Mouse (Mus musculus) lung, embryonic 16.5 days (tissue): ENCODE results near the gene Gm17617. TPM values are rescaled to one million over a fixed set of nuclear protein-coding genes. Genes with fewer than 3 reads are reported as not detected.
A peak's percentile ranks its signal among the peaks of the same experiment; 100 is the strongest.

Source experiments
- ATAC-seq: fragments of 200-750 bp; cut with Nextera tagmentation; 2 replicates; pipeline ENCODE4 v1.8.0; 2017; ENCODE audit warnings: low read depth, mild to moderate bottlenecking, moderate library complexity
- H3K27ac ChIP-seq: fragments of 300-500 bp; sonication (generic); 2 replicates; pipeline ENCODE4 v1.5.1; 2014; ENCODE audit warnings: mild to moderate bottlenecking, control low read depth, low read length
- H3K27me3 ChIP-seq: fragments of 300-500 bp; sonication (generic); 2 replicates; pipeline ENCODE4 v1.6.1; 2014; ENCODE audit warnings: low read depth, low read length, mixed read lengths; ENCODE audit not compliant: control insufficient read depth, insufficient read depth
- H3K36me3 ChIP-seq: fragments of 300-500 bp; sonication (generic); 2 replicates; pipeline ENCODE4 v1.6.1; 2014; ENCODE audit warnings: low read length; ENCODE audit not compliant: control insufficient read depth, insufficient read depth
- H3K4me1 ChIP-seq: fragments of 300-500 bp; sonication (generic); replicated peaks from 2 replicates; pipeline ENCODE4 v1.6.1; 2014; ENCODE audit warnings: low read length, mixed read lengths; ENCODE audit not compliant: control insufficient read depth, insufficient read depth
- H3K4me2 ChIP-seq: fragments of 300-500 bp; sonication (generic); 2 replicates; pipeline ENCODE4 v1.6.1; 2014; ENCODE audit warnings: low read depth, low read length, control low read depth
- H3K4me3 ChIP-seq: fragments of 300-500 bp; sonication (generic); 2 replicates; pipeline ENCODE4 v1.5.1; 2014; ENCODE audit warnings: mild to moderate bottlenecking, low read length, control low read depth
- H3K9ac ChIP-seq: fragments of 300-500 bp; sonication (generic); 2 replicates; pipeline ENCODE4 v1.6.1; 2014; ENCODE audit warnings: low read length, control low read depth
- H3K9me3 ChIP-seq: fragments of 300-500 bp; sonication (generic); 2 replicates; pipeline ENCODE4 v1.6.1; 2016; ENCODE audit warnings: low read length; ENCODE audit not compliant: control insufficient read depth
- WGBS: fragments of 180-500 bp; shearing (Covaris S2); extraction: QIAGEN DNeasy Blood & Tissue Kit; methylation state at CpG from one replicate; pipeline ENCODE4 v1.1.7; 2014; 5-methylcytosine and 5-hydroxymethylcytosine counted together
- polyA plus RNA-seq: library from polyadenylated mRNA; unstranded; fragments of >200 nt; fragmentation: Nextera tagmentation; extraction: Ambion mirVana; gene quantifications from 2 replicates; pipeline ENCODE4 v1.2.1, GENCODE M21; 2015

Gene Gm17617
- polyA plus RNA-seq, 1 experiment from 2014 or later, result not detected

DNA sequence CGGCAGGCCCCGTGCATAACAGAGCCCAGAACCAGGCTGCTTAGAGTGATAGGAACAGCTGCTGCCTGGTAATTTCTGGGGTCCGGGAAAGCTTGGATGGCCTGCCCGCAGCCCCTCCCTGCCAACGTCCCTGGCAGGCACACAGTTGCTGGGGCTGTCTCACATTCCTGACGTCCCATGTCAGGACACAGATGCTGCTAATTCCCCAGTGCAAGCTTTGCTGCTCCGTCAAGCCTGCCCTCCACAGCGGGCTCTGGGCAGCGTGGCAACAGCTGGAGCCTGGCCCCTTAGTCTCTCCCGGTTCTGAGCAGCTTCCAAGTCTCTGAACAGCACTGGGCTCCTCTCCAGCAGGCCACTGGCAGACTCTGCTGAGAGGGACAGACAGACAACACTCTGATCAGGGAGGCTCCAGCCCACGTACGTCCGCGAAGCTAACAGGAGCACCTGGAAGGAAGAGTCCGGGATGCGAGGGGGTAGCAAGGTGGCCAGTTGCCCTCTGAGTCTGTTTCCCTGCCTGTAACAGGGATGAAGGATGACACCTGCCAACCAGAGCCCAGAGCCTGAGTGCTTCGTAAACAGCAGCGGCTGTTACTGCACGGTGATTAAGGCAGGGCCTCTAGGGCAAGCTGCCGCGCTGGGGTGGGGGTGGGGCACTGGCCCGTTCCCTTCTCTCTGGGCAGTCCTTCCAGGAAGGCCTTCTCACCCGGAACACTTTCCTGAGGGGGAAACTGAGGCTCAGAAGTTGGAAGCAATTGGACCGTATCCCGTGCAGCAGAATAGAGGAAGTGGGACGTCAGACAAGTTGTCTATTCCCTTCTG is 38.4 kb upstream of the Gm17617 start:
- Histone ChIP-seq H3K27me3 (no peaks in the 10 kb centered on the region), H3K36me3 (no peaks in the 10 kb centered on the region), H3K4me1 (peaks cover 27% of the 10 kb centered on the region), H3K4me2 (peak overlapping the region; percentile 48), H3K4me3 (peak overlapping the region; percentile 19), H3K9ac (peak overlapping the region; percentile 44), H3K27ac (peak overlapping the region; percentile 86), H3K9me3 (peaks cover 4% of the 10 kb centered on the region; the same call in 1 of the 2 replicates)
- WGBS, result 9% methylated on average over 26 of the region's 26 CpGs
- ATAC-seq, result peak; percentile 75

DNA sequence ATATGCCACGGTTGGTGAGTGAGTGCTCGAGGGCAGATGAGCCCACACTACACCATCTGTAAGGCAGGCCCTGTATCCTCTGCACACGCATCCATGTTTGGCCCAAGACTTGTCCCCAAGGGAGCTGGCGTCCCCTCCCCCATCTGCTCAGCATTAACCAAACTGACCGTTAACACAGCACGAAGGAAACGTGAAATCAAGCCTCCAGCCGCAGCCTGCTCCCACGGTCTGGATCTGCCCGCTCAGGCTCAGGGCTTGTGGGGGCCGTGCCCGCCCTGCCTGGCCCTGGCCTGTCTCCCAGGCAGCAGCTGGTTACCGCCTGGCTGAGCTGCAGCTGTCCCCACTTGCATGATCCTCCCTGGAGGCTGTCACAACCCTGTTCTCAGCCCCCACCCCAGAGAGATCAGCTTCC is 35.6 kb upstream of the Gm17617 start:
- 66% methylated on average over 13 of the region's 13 CpGs for WGBS
- peaks cover 7% of the 10 kb centered on the region; the same call in 1 of the 2 replicates for H3K36me3 ChIP-seq
- H3K27ac ChIP-seq, result peak overlapping the region; percentile 79
- peak; percentile 88 for ATAC-seq
- no peak overlapping the region for H3K4me3 ChIP-seq
- H3K27me3 ChIP-seq, result no peaks in the 10 kb centered on the region
- H3K4me1 ChIP-seq, result peaks cover 27% of the 10 kb centered on the region
- no peak overlapping the region for H3K9ac ChIP-seq
- H3K4me2 ChIP-seq, result no peak overlapping the region
- peaks cover 4% of the 10 kb centered on the region; the same call in 1 of the 2 replicates for H3K9me3 ChIP-seq

DNA sequence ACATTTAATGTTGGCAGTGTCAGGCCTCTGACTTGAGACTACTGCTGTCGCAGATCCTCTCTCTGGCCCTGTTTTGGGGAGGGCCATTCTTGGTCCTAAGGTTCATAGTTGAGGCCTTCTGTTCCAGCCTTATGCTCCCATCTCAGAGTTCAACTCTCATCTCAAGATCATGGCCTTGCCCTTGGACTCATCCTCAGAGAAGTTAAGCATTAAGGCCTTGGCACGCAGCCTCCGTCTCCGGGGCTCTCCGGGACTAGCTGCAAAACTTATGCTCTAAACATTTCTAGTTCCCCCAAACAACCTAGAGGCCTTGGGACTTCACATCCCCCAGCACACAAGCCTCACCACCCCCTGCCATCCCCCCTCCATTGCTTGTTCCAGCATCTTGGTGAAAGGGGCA is 34.9 kb upstream of the Gm17617 start:
- peaks cover 27% of the 10 kb centered on the region for H3K4me1 ChIP-seq
- ATAC-seq, result no peak
- no peak overlapping the region for H3K4me3 ChIP-seq
- H3K27me3 ChIP-seq, result no peaks in the 10 kb centered on the region
- peak overlapping the region; percentile 79 for H3K27ac ChIP-seq
- H3K36me3 ChIP-seq, result peaks cover 7% of the 10 kb centered on the region; the same call in 1 of the 2 replicates
- H3K4me2 ChIP-seq, result no peak overlapping the region
- 78% methylated on average over 5 of the region's 5 CpGs for WGBS
- peaks cover 4% of the 10 kb centered on the region; the same call in 1 of the 2 replicates for H3K9me3 ChIP-seq
- no peak overlapping the region; the same call in 1 of the 2 replicates for H3K9ac ChIP-seq

DNA sequence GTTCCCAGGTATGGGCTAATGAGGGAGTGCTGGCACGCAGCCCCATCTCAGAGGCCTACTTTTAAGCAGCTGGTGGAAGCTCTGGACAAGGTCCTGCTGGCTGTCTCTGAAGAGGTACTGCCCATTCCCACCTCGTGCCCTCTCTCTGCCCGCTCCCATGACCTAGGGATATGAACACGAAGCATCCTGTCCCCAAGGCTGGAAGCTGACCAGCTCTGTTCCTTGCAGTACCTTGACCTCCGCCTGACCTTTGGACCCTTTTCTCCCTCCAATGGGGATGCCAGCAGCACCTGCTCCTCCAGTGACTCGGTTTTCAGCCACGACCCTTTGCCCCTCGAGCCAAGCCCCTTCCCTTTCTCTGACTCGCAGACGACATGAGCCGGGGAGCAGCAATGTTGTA is 34.5 kb upstream of the Gm17617 start:
- Histone ChIP-seq H3K4me1 (peaks cover 27% of the 10 kb centered on the region), H3K9me3 (peaks cover 4% of the 10 kb centered on the region; the same call in 1 of the 2 replicates), H3K27ac (peak overlapping the region; percentile 79; the same call in 1 of the 2 replicates), H3K4me2 (no peak overlapping the region), H3K27me3 (no peaks in the 10 kb centered on the region), H3K4me3 (no peak overlapping the region), H3K9ac (no peak overlapping the region), H3K36me3 (peaks cover 7% of the 10 kb centered on the region; the same call in 1 of the 2 replicates)
- 71% methylated on average over 11 of the region's 11 CpGs for WGBS
- ATAC-seq, result no peak

DNA sequence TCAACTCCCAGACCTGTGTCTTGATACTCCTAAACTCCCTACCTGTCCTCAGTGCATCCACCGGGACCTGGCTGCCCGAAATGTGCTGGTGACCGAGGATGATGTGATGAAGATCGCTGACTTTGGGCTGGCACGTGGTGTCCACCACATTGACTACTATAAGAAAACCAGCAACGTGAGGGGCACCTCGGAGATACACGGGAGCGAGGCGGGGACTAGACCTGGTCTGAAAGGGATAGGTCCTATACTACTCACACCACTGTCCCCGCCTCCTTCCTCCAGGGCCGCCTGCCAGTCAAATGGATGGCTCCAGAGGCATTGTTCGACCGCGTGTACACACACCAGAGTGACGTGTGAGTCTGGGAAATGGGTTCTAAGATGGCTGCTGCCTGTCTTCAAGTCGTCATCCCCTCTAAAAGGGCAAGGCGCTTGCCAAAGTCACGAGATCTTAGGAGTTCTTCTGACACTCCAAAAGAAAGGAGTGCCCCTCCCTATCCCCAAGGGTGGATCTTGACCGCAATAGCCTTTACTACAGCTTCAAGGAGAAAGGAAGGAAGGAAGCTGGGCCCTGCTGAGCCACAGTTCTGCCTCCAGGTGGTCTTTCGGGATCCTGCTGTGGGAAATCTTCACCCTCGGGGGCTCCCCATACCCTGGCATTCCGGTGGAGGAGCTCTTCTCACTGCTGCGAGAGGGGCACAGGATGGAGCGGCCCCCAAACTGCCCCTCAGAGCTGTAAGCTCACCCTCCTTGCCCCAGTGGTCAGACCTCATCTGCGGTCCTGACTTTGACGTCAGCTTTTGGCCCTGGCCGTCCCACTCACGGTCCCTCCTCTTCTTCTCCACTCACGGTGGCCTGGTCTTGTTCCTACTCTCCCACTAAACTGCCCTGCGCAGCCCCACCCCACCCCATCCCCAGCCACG is 33.7 kb upstream of the Gm17617 start:
- no peak overlapping the region for H3K27ac ChIP-seq
- H3K4me1 ChIP-seq, result peaks cover 21% of the 10 kb centered on the region
- 86% methylated on average over 32 of the region's 32 CpGs for WGBS
- peaks cover 7% of the 10 kb centered on the region; the same call in 1 of the 2 replicates for H3K36me3 ChIP-seq
- H3K4me3 ChIP-seq, result no peak overlapping the region
- H3K27me3 ChIP-seq, result no peaks in the 10 kb centered on the region
- no peak overlapping the region for H3K4me2 ChIP-seq
- no peak overlapping the region for H3K9ac ChIP-seq
- peaks cover 4% of the 10 kb centered on the region; the same call in 1 of the 2 replicates for H3K9me3 ChIP-seq
- ATAC-seq, result no peak

DNA sequence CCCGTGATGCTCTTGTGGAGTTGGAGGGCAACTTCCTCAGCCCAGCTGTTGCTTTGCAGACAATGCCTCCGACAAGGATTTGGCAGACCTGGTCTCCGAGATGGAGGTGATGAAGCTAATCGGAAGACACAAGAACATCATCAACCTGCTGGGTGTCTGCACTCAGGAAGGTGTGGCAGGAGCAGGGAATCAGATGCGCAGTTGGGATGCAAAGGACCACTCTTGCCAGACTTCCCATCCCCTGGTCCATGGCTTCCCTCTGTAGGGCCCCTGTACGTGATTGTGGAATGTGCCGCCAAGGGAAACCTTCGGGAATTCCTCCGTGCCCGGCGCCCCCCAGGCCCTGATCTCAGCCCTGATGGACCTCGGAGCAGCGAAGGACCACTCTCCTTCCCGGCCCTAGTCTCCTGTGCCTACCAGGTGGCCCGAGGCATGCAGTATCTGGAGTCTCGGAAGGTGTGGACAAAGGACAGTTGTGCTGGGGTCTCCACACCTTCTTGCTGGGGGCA is 32.5 kb upstream of the Gm17617 start:
- no peak overlapping the region for H3K27ac ChIP-seq
- ATAC-seq, result no peak
- H3K9ac ChIP-seq, result no peak overlapping the region
- H3K4me3 ChIP-seq, result no peak overlapping the region
- H3K9me3 ChIP-seq, result peaks cover 4% of the 10 kb centered on the region; the same call in 1 of the 2 replicates
- 85% methylated on average over 16 of the region's 16 CpGs for WGBS
- no peak overlapping the region for H3K4me2 ChIP-seq
- H3K27me3 ChIP-seq, result no peaks in the 10 kb centered on the region
- H3K4me1 ChIP-seq, result peaks cover 11% of the 10 kb centered on the region
- H3K36me3 ChIP-seq, result peaks cover 10% of the 10 kb centered on the region

DNA sequence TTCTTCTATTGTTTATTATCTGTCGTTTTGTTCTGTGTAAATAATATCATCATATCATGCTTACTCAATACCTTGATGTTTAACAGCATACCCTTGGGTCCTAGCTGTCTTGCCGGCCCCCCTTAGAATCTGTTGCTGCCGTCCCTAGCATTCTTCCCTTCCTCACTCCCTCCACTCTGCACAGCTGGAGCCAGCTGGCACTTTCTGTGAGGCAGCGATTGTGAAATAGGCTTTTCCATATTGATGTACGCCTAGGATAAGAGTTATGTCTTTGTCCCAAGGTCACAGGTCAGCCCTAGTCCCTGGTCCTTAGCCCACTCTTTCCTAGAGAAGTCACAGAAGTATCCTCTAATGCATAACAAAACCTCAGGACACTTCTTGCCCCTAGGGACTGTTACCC is 30.2 kb upstream of the Gm17617 start:
- H3K27ac ChIP-seq, result peak overlapping the region; percentile 65; the same call in 1 of the 2 replicates
- no peaks in the 10 kb centered on the region for H3K9me3 ChIP-seq
- no peak overlapping the region for H3K4me3 ChIP-seq
- peaks cover 10% of the 10 kb centered on the region for H3K36me3 ChIP-seq
- ATAC-seq, result peak; percentile 87
- no peak overlapping the region for H3K4me2 ChIP-seq
- H3K27me3 ChIP-seq, result no peaks in the 10 kb centered on the region
- H3K4me1 ChIP-seq, result peaks cover 7% of the 10 kb centered on the region
- no peak overlapping the region for H3K9ac ChIP-seq
- WGBS, result 44% methylated on average over 5 of the region's 5 CpGs

DNA sequence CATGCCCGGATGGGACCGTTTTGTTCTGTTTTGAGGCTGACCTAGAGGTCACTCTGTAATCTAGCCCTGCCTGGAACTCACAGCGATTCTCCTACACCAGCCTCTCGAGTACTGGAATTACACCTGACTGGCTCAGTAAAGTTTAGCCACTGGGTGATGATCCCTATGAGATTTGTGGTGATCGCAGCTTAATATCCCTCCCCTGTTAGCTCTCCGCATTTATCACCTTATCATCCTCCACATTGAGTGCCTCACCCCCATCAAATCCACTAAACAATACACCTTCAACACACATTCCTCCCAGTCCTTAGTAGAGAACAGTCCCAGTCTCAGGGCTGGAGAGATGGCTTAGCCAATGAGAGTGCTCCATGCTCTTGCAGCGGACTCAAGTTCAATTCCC is 29.0 kb upstream of the Gm17617 start:
- H3K36me3 ChIP-seq, result peaks cover 10% of the 10 kb centered on the region
- H3K27ac ChIP-seq, result no peak overlapping the region
- no peak for ATAC-seq
- H3K4me3 ChIP-seq, result no peak overlapping the region
- no peaks in the 10 kb centered on the region for H3K9me3 ChIP-seq
- H3K4me1 ChIP-seq, result no peaks in the 10 kb centered on the region; the same call in 1 of the 2 replicates
- no peak overlapping the region for H3K9ac ChIP-seq
- no peak overlapping the region for H3K4me2 ChIP-seq
- 54% methylated on average over 7 of the region's 7 CpGs for WGBS
- no peaks in the 10 kb centered on the region for H3K27me3 ChIP-seq
